Mouse (Mus musculus) liver, embryonic 11.5 days (tissue): ENCODE results near the gene Rab8a. TPM values are rescaled to one million over a fixed set of nuclear protein-coding genes. Genes with fewer than 3 reads are reported as not detected.

Experiments
- ATAC-seq: fragments of 200-750 bp; cut with Nextera tagmentation; replicated peaks from 2 replicates; pipeline ENCODE4 v1.8.0; 2017; ENCODE audit warnings: moderate number of reproducible peaks, mild to moderate bottlenecking, moderate TSS enrichment, moderate library complexity; ENCODE audit not compliant: low FRiP score
- DNase-seq: peaks from one replicate; pipeline ENCODE4 v3.0.0-alpha.2; 2017; ENCODE audit warnings: low spot score
- H3K27ac ChIP-seq: fragments of 300-500 bp; sonication (generic); 2 replicates; pipeline ENCODE4 v1.5.1; 2014; ENCODE audit warnings: mild to moderate bottlenecking, low read depth, low read length, control low read depth
- H3K27me3 ChIP-seq: fragments of 300-500 bp; sonication (generic); replicated peaks from 2 replicates; pipeline ENCODE4 v1.6.1; 2014; ENCODE audit warnings: low read length, mixed read lengths; ENCODE audit not compliant: control insufficient read depth, insufficient read depth
- H3K36me3 ChIP-seq: fragments of 300-500 bp; sonication (generic); 2 replicates; pipeline ENCODE4 v1.6.1; 2014; ENCODE audit warnings: mild to moderate bottlenecking, low read length, moderate library complexity, mixed read lengths; ENCODE audit not compliant: control insufficient read depth, insufficient read depth
- H3K4me1 ChIP-seq: fragments of 300-500 bp; sonication (generic); replicated peaks from 2 replicates; pipeline ENCODE4 v1.6.1; 2014; ENCODE audit warnings: low read length, mixed read lengths; ENCODE audit not compliant: control insufficient read depth, insufficient read depth
- H3K4me2 ChIP-seq: fragments of 300-500 bp; sonication (generic); 2 replicates; pipeline ENCODE4 v1.6.1; 2014; ENCODE audit warnings: mild to moderate bottlenecking, control low read depth, moderate library complexity
- H3K4me3 ChIP-seq: fragments of 300-500 bp; sonication (generic); 2 replicates; pipeline ENCODE4 v1.5.1; 2014; ENCODE audit warnings: low read depth, low read length, control low read depth
- H3K9ac ChIP-seq: fragments of 300-500 bp; sonication (generic); 2 replicates; pipeline ENCODE4 v1.6.1; 2014; ENCODE audit warnings: low read depth, low read length, control low read depth
- H3K9me3 ChIP-seq: fragments of 300-500 bp; sonication (generic); 2 replicates; pipeline ENCODE4 v1.6.1; 2016; ENCODE audit warnings: low read length, inconsistent platforms, mixed read lengths; ENCODE audit not compliant: control insufficient read depth
- WGBS: fragments of 180-500 bp; shearing (Covaris S2); extraction: QIAGEN DNeasy Blood & Tissue Kit; methylation state at CpG from one replicate; pipeline ENCODE4 v1.1.7; 2014; 5-methylcytosine and 5-hydroxymethylcytosine counted together
- polyA plus RNA-seq: library from polyadenylated mRNA; unstranded; fragments of >200 nt; fragmentation: Nextera tagmentation; extraction: Ambion mirVana; gene quantifications from 2 replicates; pipeline ENCODE4 v1.2.1, GENCODE M21; 2014

The Rab8a gene
- polyA plus RNA-seq, 1 experiment from 2014 or later, result 92.5 TPM

GRCm38 (mm10) chr8:72138456-72138855 lies 22.5 kb upstream of the Rab8a start:
- no peaks in the 10 kb centered on the region for H3K9me3 ChIP-seq
- H3K27ac ChIP-seq, result no peak overlapping the region
- ATAC-seq (no peak), DNase-seq (no peak)
- H3K4me1 ChIP-seq, result peaks cover 9% of the 10 kb centered on the region
- peaks cover 21% of the 10 kb centered on the region for H3K36me3 ChIP-seq
- no peak overlapping the region for H3K9ac ChIP-seq
- WGBS, result 86% methylated on average over 5 of the region's 5 CpGs
- peaks cover 4% of the 10 kb centered on the region; the same call in 1 of the 2 replicates for H3K27me3 ChIP-seq
- no peak overlapping the region for H3K4me2 ChIP-seq
- H3K4me3 ChIP-seq, result no peak overlapping the region

- Histone ChIP-seq H3K4me2 (no peak overlapping the region), H3K4me1 (peaks cover 6% of the 10 kb centered on the region; the same call in 1 of the 2 replicates), H3K9ac (no peak overlapping the region), H3K36me3 (peaks cover 45% of the 10 kb centered on the region), H3K27me3 (no peaks in the 10 kb centered on the region), H3K9me3 (no peaks in the 10 kb centered on the region), H3K4me3 (no peak overlapping the region), H3K27ac (no peak overlapping the region)
- 62% methylated on average over 13 of the region's 13 CpGs for WGBS
- DNase-seq (no peak), ATAC-seq (no peak)
Observed at GRCm38 (mm10) chr8:72143256-72143824, 17.7 kb upstream of the Rab8a start.

- H3K9ac ChIP-seq, result no peak overlapping the region
- ATAC-seq (no peak), DNase-seq (no peak)
- peaks cover 35% of the 10 kb centered on the region for H3K36me3 ChIP-seq
- peaks cover 6% of the 10 kb centered on the region; the same call in 1 of the 2 replicates for H3K4me1 ChIP-seq
- no peak overlapping the region for H3K4me3 ChIP-seq
- H3K9me3 ChIP-seq, result no peaks in the 10 kb centered on the region
- H3K27me3 ChIP-seq, result no peaks in the 10 kb centered on the region
- H3K27ac ChIP-seq, result no peak overlapping the region
- WGBS, result 60% methylated on average over 5 of the region's 5 CpGs
- no peak overlapping the region for H3K4me2 ChIP-seq
Observed at GRCm38 (mm10) chr8:72144345-72144975, 16.5 kb upstream of the Rab8a start.

GRCm38 (mm10) chr8:72145511-72145910 lies 15.5 kb upstream of the Rab8a start:
- H3K9ac ChIP-seq, result no peak overlapping the region

GRCm38 (mm10) chr8:72146056-72146455 lies 14.9 kb upstream of the Rab8a start:
- ATAC-seq, result no peak

More at GRCm38 (mm10) chr8:72145511-72145910, 15.5 kb upstream of the Rab8a start:
- ATAC-seq, result no peak
- Histone ChIP-seq H3K4me1 (peaks cover 6% of the 10 kb centered on the region; the same call in 1 of the 2 replicates), H3K36me3 (peaks cover 36% of the 10 kb centered on the region), H3K27ac (no peak overlapping the region), H3K4me2 (no peak overlapping the region), H3K27me3 (no peaks in the 10 kb centered on the region), H3K4me3 (no peak overlapping the region), H3K9me3 (no peaks in the 10 kb centered on the region)
- 76% methylated on average over 3 of the region's 3 CpGs for WGBS
- DNase-seq, result no peak

GRCm38 (mm10) chr8:72146556-72146955 lies 14.4 kb upstream of the Rab8a start:
- peaks cover 6% of the 10 kb centered on the region; the same call in 1 of the 2 replicates for H3K4me1 ChIP-seq
- ATAC-seq (no peak), DNase-seq (no peak)
- H3K27ac ChIP-seq, result no peak overlapping the region
- H3K4me2 ChIP-seq, result no peak overlapping the region
- H3K4me3 ChIP-seq, result no peak overlapping the region
- WGBS, result 88% methylated on average over 3 of the region's 3 CpGs
- no peak overlapping the region for H3K9ac ChIP-seq
- H3K27me3 ChIP-seq, result no peaks in the 10 kb centered on the region
- H3K9me3 ChIP-seq, result no peaks in the 10 kb centered on the region
- H3K36me3 ChIP-seq, result peaks cover 42% of the 10 kb centered on the region

More at GRCm38 (mm10) chr8:72146056-72146455, 14.9 kb upstream of the Rab8a start:
- Histone ChIP-seq H3K27ac (no peak overlapping the region), H3K9me3 (no peaks in the 10 kb centered on the region), H3K4me1 (peaks cover 6% of the 10 kb centered on the region; the same call in 1 of the 2 replicates), H3K9ac (no peak overlapping the region), H3K36me3 (peaks cover 40% of the 10 kb centered on the region), H3K27me3 (no peaks in the 10 kb centered on the region), H3K4me2 (no peak overlapping the region), H3K4me3 (no peak overlapping the region)
- WGBS, result 81% methylated on average over 1 of the region's 1 CpGs
- DNase-seq, result no peak

- DNase-seq (no peak), ATAC-seq (no peak)
- H3K27ac ChIP-seq, result no peak overlapping the region
- H3K4me3 ChIP-seq, result no peak overlapping the region
- H3K9me3 ChIP-seq, result no peaks in the 10 kb centered on the region
- 73% methylated on average over 2 of the region's 2 CpGs for WGBS
- H3K4me1 ChIP-seq, result peaks cover 6% of the 10 kb centered on the region; the same call in 1 of the 2 replicates
- H3K4me2 ChIP-seq, result no peak overlapping the region
- no peaks in the 10 kb centered on the region for H3K27me3 ChIP-seq
- peaks cover 39% of the 10 kb centered on the region for H3K36me3 ChIP-seq
- no peak overlapping the region for H3K9ac ChIP-seq
Observed at GRCm38 (mm10) chr8:72147266-72147665, 13.7 kb upstream of the Rab8a start.

GRCm38 (mm10) chr8:72149056-72149455 lies 11.9 kb upstream of the Rab8a start:
- DNase-seq (no peak), ATAC-seq (no peak)
- 77% methylated on average over 1 of the region's 1 CpGs for WGBS
- H3K27me3 ChIP-seq, result no peaks in the 10 kb centered on the region
- H3K36me3 ChIP-seq, result peaks cover 38% of the 10 kb centered on the region
- no peak overlapping the region for H3K9ac ChIP-seq
- H3K27ac ChIP-seq, result no peak overlapping the region
- no peaks in the 10 kb centered on the region for H3K9me3 ChIP-seq
- H3K4me1 ChIP-seq, result peaks cover 6% of the 10 kb centered on the region; the same call in 1 of the 2 replicates
- no peak overlapping the region for H3K4me3 ChIP-seq
- H3K4me2 ChIP-seq, result no peak overlapping the region
